Mouse (Mus musculus) heart, embryonic 11.5 days (tissue): Measurements from ENCODE around the gene Egfr. TPM values are rescaled to one million over a fixed set of nuclear protein-coding genes. Genes with fewer than 3 reads are reported as not detected.
A peak's percentile ranks its signal among the peaks of the same experiment; 100 is the strongest.

Source experiments
- ATAC-seq: fragments of 200-750 bp; cut with Nextera tagmentation; replicated peaks from 2 replicates; pipeline ENCODE4 v1.8.0; 2017; ENCODE audit warnings: moderate library complexity; ENCODE audit not compliant: insufficient number of reproducible peaks, low FRiP score, low TSS enrichment
- H3K27ac ChIP-seq: fragments of 300-500 bp; sonication (generic); 2 replicates; pipeline ENCODE4 v1.5.1; 2014; ENCODE audit warnings: mild to moderate bottlenecking, low read depth, low read length
- H3K27me3 ChIP-seq: fragments of 300-500 bp; sonication (generic); 2 replicates; pipeline ENCODE4 v1.6.1; 2014; ENCODE audit warnings: mild to moderate bottlenecking, low read length, mixed read lengths; ENCODE audit not compliant: control insufficient read depth, insufficient read depth
- H3K36me3 ChIP-seq: fragments of 300-500 bp; sonication (generic); 2 replicates; pipeline ENCODE4 v1.6.1; 2014; ENCODE audit warnings: mild to moderate bottlenecking, low read length, moderate library complexity, mixed read lengths; ENCODE audit not compliant: control insufficient read depth, insufficient read depth
- H3K4me1 ChIP-seq: fragments of 300-500 bp; sonication (generic); 2 replicates; pipeline ENCODE4 v1.6.1; 2014; ENCODE audit warnings: low read length; ENCODE audit not compliant: control insufficient read depth, insufficient read depth
- H3K4me2 ChIP-seq: fragments of 300-500 bp; sonication (generic); 2 replicates; pipeline ENCODE4 v1.6.1; 2014; ENCODE audit warnings: mild to moderate bottlenecking, moderate library complexity
- H3K4me3 ChIP-seq: fragments of 300-500 bp; sonication (generic); 2 replicates; pipeline ENCODE4 v1.5.1; 2014; ENCODE audit warnings: low read depth, low read length
- H3K9ac ChIP-seq: fragments of 300-500 bp; sonication (generic); 2 replicates; pipeline ENCODE4 v1.6.1; 2014; ENCODE audit warnings: mild to moderate bottlenecking, low read depth, low read length, moderate library complexity
- H3K9me3 ChIP-seq: fragments of 300-500 bp; sonication (generic); replicated peaks from 2 replicates; pipeline ENCODE4 v1.6.1; 2016; ENCODE audit warnings: low read length; ENCODE audit not compliant: control insufficient read depth
- whole genome bisulfite sequencing: fragments of 180-500 bp; shearing (Covaris S2); extraction: QIAGEN DNeasy Blood & Tissue Kit; methylation state at CpG from one replicate; pipeline ENCODE4 v1.1.7; 2014; ENCODE audit not compliant: insufficient replicate concordance; 5-methylcytosine and 5-hydroxymethylcytosine counted together
- polyA plus RNA-seq: library from polyadenylated mRNA; unstranded; fragments of >200 nt; fragmentation: Nextera tagmentation; extraction: Ambion mirVana; gene quantifications from 2 replicates; pipeline ENCODE4 v1.2.1, GENCODE M21; 2014

The Egfr gene
- polyA plus RNA-seq, result 2.8 and 3.7 TPM in 2 replicates

DNA sequence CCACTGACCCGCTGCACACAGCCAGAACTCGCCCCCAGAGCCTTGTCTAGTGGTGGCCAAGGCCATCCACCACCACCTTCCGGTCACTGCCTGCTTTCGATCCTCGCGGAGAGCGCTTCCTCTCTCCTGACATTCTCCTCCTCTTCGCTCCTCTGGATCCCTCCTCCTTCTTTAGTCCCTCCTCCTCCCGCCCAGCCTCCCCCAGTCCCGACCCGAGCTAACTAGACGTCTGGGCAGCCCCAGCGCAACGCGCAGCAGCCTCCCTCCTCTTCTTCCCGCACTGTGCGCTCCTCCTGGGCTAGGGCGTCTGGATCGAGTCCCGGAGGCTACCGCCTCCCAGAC lies at the start of gene Egfr:
Egfr (plus strand) TSS at position 197 of the 342 bp plus-strand sequence.
- H3K27ac ChIP-seq, result no peak within 1 kb of the TSS
- WGBS, result 1% methylated on average over 20 of the region's 21 CpGs

GRCm38 (mm10) chr11:16703221-16703620 lies 48.8 kb upstream of the Egfr start:
- no peak overlapping the region for H3K27ac ChIP-seq
- H3K9ac ChIP-seq, result no peak overlapping the region
- no peak overlapping the region for H3K4me3 ChIP-seq
- H3K27me3 ChIP-seq, result no peaks in the 10 kb centered on the region
- H3K9me3 ChIP-seq, result no peaks in the 10 kb centered on the region
- no peak for ATAC-seq
- no peaks in the 10 kb centered on the region for H3K36me3 ChIP-seq
- 85% methylated on average over 3 of the region's 3 CpGs for WGBS
- H3K4me2 ChIP-seq, result no peak overlapping the region
- H3K4me1 ChIP-seq, result no peaks in the 10 kb centered on the region

More for the DNA sequence above, at the start of gene Egfr:
- H3K4me1 ChIP-seq, result 0 out of 2 replicates have a peak, but pooled peaks cover 3% of the 10 kb centered on the region
- no peaks in the 10 kb centered on the region for H3K36me3 ChIP-seq
- H3K27me3 ChIP-seq, result peaks cover 41% of the 10 kb centered on the region
- peak within 1 kb of the TSS; percentile 84 for H3K4me2 ChIP-seq
- peak within 1 kb of the TSS; percentile 51 for H3K4me3 ChIP-seq
- peak; percentile 76 for ATAC-seq
- H3K9ac ChIP-seq, result peak within 1 kb of the TSS; percentile 58
- H3K9me3 ChIP-seq, result no peaks in the 10 kb centered on the region

GRCm38 (mm10) chr11:16735083-16735644 lies 16.8 kb upstream of the Egfr start:
- no peaks in the 10 kb centered on the region for H3K36me3 ChIP-seq

GRCm38 (mm10) chr11:16737323-16737722 lies 14.7 kb upstream of the Egfr start:
- Histone ChIP-seq H3K4me1 (no peaks in the 10 kb centered on the region), H3K4me2 (no peak overlapping the region), H3K36me3 (no peaks in the 10 kb centered on the region), H3K27ac (no peak overlapping the region), H3K27me3 (no peaks in the 10 kb centered on the region), H3K4me3 (no peak overlapping the region), H3K9ac (no peak overlapping the region), H3K9me3 (no peaks in the 10 kb centered on the region)
- 67% methylated on average over 2 of the region's 2 CpGs for WGBS
- no peak for ATAC-seq

More at GRCm38 (mm10) chr11:16735083-16735644, 16.8 kb upstream of the Egfr start:
- H3K4me1 ChIP-seq, result no peaks in the 10 kb centered on the region
- WGBS, result 48% methylated on average over 1 of the region's 1 CpGs
- no peak overlapping the region for H3K4me3 ChIP-seq
- no peak for ATAC-seq
- no peak overlapping the region for H3K4me2 ChIP-seq
- H3K27ac ChIP-seq, result no peak overlapping the region
- H3K27me3 ChIP-seq, result no peaks in the 10 kb centered on the region
- H3K9ac ChIP-seq, result no peak overlapping the region
- no peaks in the 10 kb centered on the region for H3K9me3 ChIP-seq

DNA sequence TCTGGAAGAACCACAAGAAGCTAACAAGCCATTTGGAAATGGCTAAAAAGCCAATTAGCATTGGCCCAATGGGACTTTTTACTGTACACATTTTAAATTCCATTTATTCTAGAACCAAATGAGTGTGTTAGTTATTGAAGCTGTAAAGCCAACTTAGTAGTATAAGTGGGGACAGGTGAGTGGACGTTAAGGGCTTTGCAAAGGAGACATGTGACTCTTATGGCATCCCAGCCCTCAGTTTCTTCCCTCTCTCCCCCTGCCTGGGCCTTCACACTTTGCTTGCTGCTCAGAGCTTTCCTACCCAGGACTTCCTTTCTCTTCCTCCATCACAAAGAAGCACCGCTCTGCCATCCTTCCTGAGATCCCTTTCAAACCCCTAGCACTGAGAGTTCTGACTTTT lies 13.3 kb upstream of the Egfr start:
- no peaks in the 10 kb centered on the region for H3K36me3 ChIP-seq
- WGBS, result 65% methylated on average over 2 of the region's 2 CpGs
- H3K27ac ChIP-seq, result no peak overlapping the region
- no peak for ATAC-seq
- H3K9ac ChIP-seq, result no peak overlapping the region
- H3K4me2 ChIP-seq, result no peak overlapping the region
- no peak overlapping the region for H3K4me3 ChIP-seq
- H3K9me3 ChIP-seq, result no peaks in the 10 kb centered on the region
- H3K27me3 ChIP-seq, result no peaks in the 10 kb centered on the region
- H3K4me1 ChIP-seq, result no peaks in the 10 kb centered on the region

- no peaks in the 10 kb centered on the region for H3K4me1 ChIP-seq
- H3K4me2 ChIP-seq, result no peak overlapping the region
- 53% methylated on average over 3 of the region's 3 CpGs for WGBS
- no peaks in the 10 kb centered on the region for H3K27me3 ChIP-seq
- no peak for ATAC-seq
- no peak overlapping the region for H3K27ac ChIP-seq
- H3K9ac ChIP-seq, result no peak overlapping the region
- H3K4me3 ChIP-seq, result no peak overlapping the region
- no peaks in the 10 kb centered on the region for H3K36me3 ChIP-seq
- H3K9me3 ChIP-seq, result no peaks in the 10 kb centered on the region
Observed at GRCm38 (mm10) chr11:16739155-16739554, 12.8 kb upstream of the Egfr start.

GRCm38 (mm10) chr11:16740691-16741611 lies 11.1 kb upstream of the Egfr start:
- no peak overlapping the region for H3K9ac ChIP-seq
- no peak overlapping the region for H3K27ac ChIP-seq
- H3K4me3 ChIP-seq, result no peak overlapping the region
- no peak for ATAC-seq
- 64% methylated on average over 10 of the region's 10 CpGs for WGBS
- no peaks in the 10 kb centered on the region for H3K36me3 ChIP-seq
- no peaks in the 10 kb centered on the region for H3K9me3 ChIP-seq
- no peaks in the 10 kb centered on the region for H3K27me3 ChIP-seq
- no peak overlapping the region for H3K4me2 ChIP-seq
- no peaks in the 10 kb centered on the region for H3K4me1 ChIP-seq

- Histone ChIP-seq H3K4me1 (no peaks in the 10 kb centered on the region), H3K9me3 (no peaks in the 10 kb centered on the region), H3K27me3 (no peaks in the 10 kb centered on the region), H3K4me3 (no peak overlapping the region), H3K9ac (no peak overlapping the region), H3K27ac (no peak overlapping the region), H3K4me2 (no peak overlapping the region), H3K36me3 (no peaks in the 10 kb centered on the region)
- no peak for ATAC-seq
- WGBS, result 80% methylated on average over 4 of the region's 4 CpGs
Observed at GRCm38 (mm10) chr11:16742251-16742650, 9.8 kb upstream of the Egfr start.
